Mouse (Mus musculus) lung, adult 18-20 months (tissue): ENCODE results near the gene Exoc6.
"Not testable (repeated sequence)": the region's sequence is repeated elsewhere in the genome, so short reads cannot be mapped to it uniquely, and the experiment has no call there.

ENCODE experiments used
- DNase-seq, 2 experiments: peaks; one replicate each; pipeline ENCODE4 v3.0.0; 2022; ENCODE audit warnings: mixed read lengths in 2 of 2

The Exoc6 gene

GRCm38 (mm10) chr19:37540201-37540600 is 10.0 kb upstream of the Exoc6 start:
- peak; percentile 29 to 37 for DNase-seq

- peak; percentile 49 to 51 for DNase-seq
Measured at GRCm38 (mm10) chr19:37543537-37544326, 6.5 kb upstream of the Exoc6 start.

GRCm38 (mm10) chr19:37544476-37544875 is 5.7 kb upstream of the Exoc6 start:
- DNase-seq: no peak

- DNase-seq: no peak
Measured at GRCm38 (mm10) chr19:37545231-37545630, 5.0 kb upstream of the Exoc6 start.

- DNase-seq: no peak
Measured at GRCm38 (mm10) chr19:37545725-37546124, 4.5 kb upstream of the Exoc6 start.

- no peak for DNase-seq
Measured at GRCm38 (mm10) chr19:37546776-37547175, 3.4 kb upstream of the Exoc6 start.

GRCm38 (mm10) chr19:37551040-37551566 is 885 bp downstream of the Exoc6 start:
- no peak for DNase-seq

- no peak for DNase-seq
Measured at GRCm38 (mm10) chr19:37553376-37554265, 3.4 kb downstream of the Exoc6 start.

GRCm38 (mm10) chr19:37554266-37554650 is 4.0 kb downstream of the Exoc6 start:
- not testable (repeated sequence) for DNase-seq

- DNase-seq: no peak
Measured at GRCm38 (mm10) chr19:37555863-37556566, 5.8 kb downstream of the Exoc6 start.

GRCm38 (mm10) chr19:37557898-37558297 is 7.7 kb downstream of the Exoc6 start:
- DNase-seq: no peak

GRCm38 (mm10) chr19:37559286-37560079 is 9.3 kb downstream of the Exoc6 start:
- DNase-seq: no peak

GRCm38 (mm10) chr19:37560080-37560427 is 9.8 kb downstream of the Exoc6 start:
- DNase-seq: no peak

- DNase-seq: peak; percentile 28 to 64
Measured at GRCm38 (mm10) chr19:37561106-37561892, 11.1 kb downstream of the Exoc6 start.

GRCm38 (mm10) chr19:37563763-37564162 is 13.5 kb downstream of the Exoc6 start:
- peak in 1 of 2 experiments; percentile 29 for DNase-seq

GRCm38 (mm10) chr19:37565806-37566205 is 15.6 kb downstream of the Exoc6 start:
- no peak for DNase-seq

- DNase-seq: no peak
Measured at GRCm38 (mm10) chr19:37569186-37569754, 19.1 kb downstream of the Exoc6 start.

- DNase-seq: no peak
Measured at GRCm38 (mm10) chr19:37570966-37571718, 20.9 kb downstream of the Exoc6 start.

- no peak for DNase-seq
Measured at GRCm38 (mm10) chr19:37574802-37575201, 24.6 kb downstream of the Exoc6 start.

GRCm38 (mm10) chr19:37579607-37580006 is 29.4 kb downstream of the Exoc6 start:
- no peak for DNase-seq
